Mouse (Mus musculus) urinary bladder, postnatal 14 days (tissue): ENCODE measurements around the gene Cdk19.
"Not testable (repeated sequence)": the region's sequence is repeated elsewhere in the genome, so short reads cannot be mapped to it uniquely, and the experiment has no call there.

ENCODE experiments used
- DNase-seq: peaks from one replicate; pipeline ENCODE4 v3.0.0; 2021; ENCODE audit warnings: low spot score

Gene Cdk19

GRCm38 (mm10) chr10:40524032-40524806, 184.9 kb downstream of the Cdk19 start:
- DNase-seq: no peak

DNA sequence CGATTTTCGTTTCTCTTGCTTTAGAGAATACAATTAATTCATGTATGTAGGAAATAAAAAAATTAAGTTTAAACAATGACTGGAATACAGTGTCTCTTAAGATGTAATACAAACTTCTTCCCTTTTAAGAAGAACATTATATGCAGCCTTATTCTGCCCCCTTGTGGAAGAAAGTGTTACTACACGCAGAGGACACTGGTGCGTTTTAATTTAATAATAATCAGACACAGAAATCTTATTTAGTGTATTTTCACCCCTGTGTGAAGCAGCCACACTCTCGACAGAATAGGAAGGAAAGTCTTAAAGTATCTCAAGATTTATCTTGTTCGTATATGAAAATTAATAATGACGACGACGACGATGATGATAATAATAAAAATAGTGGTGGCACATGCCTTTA, 185.6 kb downstream of the Cdk19 start:
- peak; percentile 62 for DNase-seq

GRCm38 (mm10) chr10:40525616-40526155, 186.3 kb downstream of the Cdk19 start:
- DNase-seq: no peak

- no peak for DNase-seq
Measured at GRCm38 (mm10) chr10:40526301-40526761, 187.0 kb downstream of the Cdk19 start.

DNA sequence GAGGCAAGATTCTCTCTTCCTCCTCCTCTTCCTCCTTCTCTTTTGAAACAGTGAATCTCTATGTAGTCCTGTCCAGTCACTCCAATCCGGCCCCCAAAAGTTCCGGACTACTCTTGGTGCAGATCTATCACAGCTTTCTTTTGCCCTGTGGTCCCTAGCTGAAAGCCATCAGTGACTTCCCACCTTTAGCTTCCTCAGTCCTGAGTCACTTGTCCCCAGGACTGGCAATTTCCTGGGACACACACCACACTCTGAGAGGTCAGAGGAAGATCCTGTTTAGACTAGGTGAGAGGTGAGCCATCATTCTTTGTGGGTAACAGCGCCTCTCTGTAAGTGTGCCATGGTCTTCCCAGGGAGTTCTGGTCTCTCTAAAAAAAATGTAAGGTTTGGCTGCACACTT, 187.6 kb downstream of the Cdk19 start:
- DNase-seq: no peak

GRCm38 (mm10) chr10:40527573-40527972, 188.2 kb downstream of the Cdk19 start:
- DNase-seq: no peak

GRCm38 (mm10) chr10:40528668-40529067, 189.3 kb downstream of the Cdk19 start:
- DNase-seq: no peak

DNA sequence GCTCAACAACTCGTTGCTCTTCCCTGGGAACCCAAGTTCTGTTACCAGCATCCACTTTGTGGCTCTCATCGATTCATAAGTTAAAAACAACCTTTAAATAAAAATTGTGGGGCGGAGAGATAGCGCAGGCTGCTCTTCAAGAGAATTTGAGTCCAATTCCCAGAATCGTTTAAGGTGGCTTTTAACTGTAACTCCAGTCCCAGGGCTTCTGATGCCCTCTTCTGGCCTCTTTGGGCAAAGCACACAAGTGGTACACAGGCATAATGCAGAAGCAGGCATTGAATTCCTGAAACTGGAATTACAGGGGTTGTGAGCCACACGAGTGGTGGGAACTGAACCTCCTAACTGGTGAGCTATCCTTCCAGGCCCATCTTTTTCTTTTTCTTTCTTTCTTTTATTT, 190.3 kb downstream of the Cdk19 start:
- DNase-seq: peak; percentile 49

- no peak for DNase-seq
Measured at GRCm38 (mm10) chr10:40530661-40531060, 191.3 kb downstream of the Cdk19 start.

- not testable (repeated sequence) for DNase-seq
Measured at GRCm38 (mm10) chr10:40532586-40532985, 193.2 kb downstream of the Cdk19 start.
